Mouse (Mus musculus): ENCODE data around the gene Nr1h2.

GRCm38 (mm10) chr7:44519240-44519913 lies 34.4 kb downstream of the Nr1h2 start:
- TF ChIP-seq POLR2A (IDR thresholded peaks at IDR 0.05; ENCODE audit: insufficient read depth, low read length) (no peak), CTCF (IDR thresholded peaks at IDR 0.05; ENCODE audit: low read depth, low read length) (peak; percentile 68), EP300 (IDR thresholded peaks at IDR 0.05; ENCODE audit: insufficient read depth, low read depth, low read length) (no peak)

All from ES-Bruce4 (cell line).